Mouse (Mus musculus) cerebellum, postnatal 14 days (tissue): ENCODE data around the gene Mnd1.

Experiments
- DNase-seq, 2 experiments: peaks; one replicate each; pipeline ENCODE4 v3.0.0; 2021; ENCODE audit warnings: mixed read lengths in 2 of 2

Mnd1 gene

GRCm38 (mm10) chr3:84157559-84158350, 2.2 kb upstream of the Mnd1 start:
- DNase-seq = no peak

- DNase-seq = no peak
Measured at GRCm38 (mm10) chr3:84157011-84157410, 1.4 kb upstream of the Mnd1 start.

- DNase-seq = no peak
Measured at GRCm38 (mm10) chr3:84156105-84156504, 519 bp upstream of the Mnd1 start.

DNA sequence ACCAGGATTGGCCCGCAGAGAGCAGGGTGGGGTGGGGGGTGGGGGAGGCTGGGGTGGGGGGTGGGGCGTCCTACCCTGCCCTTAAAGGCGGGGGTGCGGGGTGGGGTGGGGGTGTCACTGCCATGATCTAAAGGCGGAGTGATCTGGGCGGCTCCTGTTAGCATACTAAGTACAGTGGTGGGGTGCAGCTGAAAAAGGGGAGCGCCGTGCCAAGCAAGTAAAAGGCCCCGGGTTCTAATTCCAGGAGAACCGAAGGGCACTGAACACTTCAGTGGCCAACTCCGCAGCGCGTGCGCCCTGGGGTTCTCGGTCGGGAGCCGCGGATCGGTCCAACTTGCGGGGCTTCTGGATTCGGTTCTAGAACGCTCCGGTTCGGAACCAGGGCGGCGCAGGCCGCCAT, 440 bp downstream of the Mnd1 start:
- no peak for DNase-seq

DNA sequence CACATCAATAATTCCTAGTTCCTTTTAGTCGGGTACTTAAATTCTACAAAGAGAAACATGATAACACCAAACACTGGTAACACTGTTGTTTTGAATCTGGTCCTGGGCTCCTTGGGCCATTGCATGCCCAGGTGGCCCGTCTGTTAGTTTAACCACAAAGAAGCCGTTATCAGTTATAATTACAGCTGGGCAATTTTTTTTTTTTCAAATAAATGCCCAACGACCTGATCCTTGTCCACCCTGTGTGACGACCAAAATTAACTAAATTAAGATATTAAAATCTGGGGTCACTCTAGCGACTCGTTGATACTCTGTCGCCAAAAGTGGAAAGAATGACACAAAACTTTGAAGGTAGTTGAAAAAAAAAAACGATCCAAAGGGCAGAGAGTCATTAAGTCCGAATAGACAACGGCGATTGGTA, 855 bp downstream of the Mnd1 start:
- DNase-seq = no peak

GRCm38 (mm10) chr3:84149831-84150230, 5.8 kb downstream of the Mnd1 start:
- no peak for DNase-seq

GRCm38 (mm10) chr3:84140947-84141346, 14.6 kb downstream of the Mnd1 start:
- no peak for DNase-seq

- no peak for DNase-seq
Measured at GRCm38 (mm10) chr3:84136509-84136908, 19.1 kb downstream of the Mnd1 start.

DNA sequence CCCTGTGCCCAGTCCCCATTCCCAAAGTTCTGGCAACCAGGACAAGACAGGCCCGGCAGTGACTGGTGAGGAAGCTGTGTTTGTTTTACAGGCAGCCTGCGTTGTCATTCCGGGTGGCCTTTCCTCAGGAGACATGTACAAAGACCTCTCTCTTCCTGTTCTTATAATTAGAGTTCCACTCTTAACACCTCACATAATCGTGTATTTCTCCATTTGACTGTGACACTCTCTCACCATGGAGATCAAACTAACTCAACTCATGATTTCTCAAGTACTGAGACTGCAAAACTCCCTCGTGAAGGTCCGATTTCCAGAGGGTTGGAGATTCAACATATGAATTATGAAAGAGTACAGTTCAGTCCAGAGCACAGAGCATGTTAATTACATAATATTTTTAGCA, 19.7 kb downstream of the Mnd1 start:
- no peak for DNase-seq

- no peak for DNase-seq
Measured at GRCm38 (mm10) chr3:84135387-84135786, 20.2 kb downstream of the Mnd1 start.

GRCm38 (mm10) chr3:84131369-84131768, 24.2 kb downstream of the Mnd1 start:
- no peak for DNase-seq

DNA sequence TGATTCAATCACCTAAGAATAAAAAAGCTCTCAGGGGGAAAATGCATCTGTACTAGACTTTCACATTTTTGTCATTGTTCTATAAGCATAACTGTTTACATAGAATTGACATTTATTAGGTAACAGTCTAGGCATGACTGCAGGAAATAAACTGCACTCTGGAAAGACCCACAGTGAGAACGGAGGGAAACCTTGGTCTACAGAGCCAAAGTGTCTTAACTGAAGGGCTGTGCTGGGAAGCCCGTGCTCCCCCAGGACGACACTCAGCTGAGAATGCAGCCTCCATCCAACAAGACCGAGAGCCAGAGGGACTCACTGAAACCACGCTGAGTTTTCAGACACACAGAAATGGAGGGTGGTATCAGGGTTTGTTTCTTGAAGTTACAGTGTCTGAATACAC, 24.8 kb downstream of the Mnd1 start:
- DNase-seq = no peak

DNA sequence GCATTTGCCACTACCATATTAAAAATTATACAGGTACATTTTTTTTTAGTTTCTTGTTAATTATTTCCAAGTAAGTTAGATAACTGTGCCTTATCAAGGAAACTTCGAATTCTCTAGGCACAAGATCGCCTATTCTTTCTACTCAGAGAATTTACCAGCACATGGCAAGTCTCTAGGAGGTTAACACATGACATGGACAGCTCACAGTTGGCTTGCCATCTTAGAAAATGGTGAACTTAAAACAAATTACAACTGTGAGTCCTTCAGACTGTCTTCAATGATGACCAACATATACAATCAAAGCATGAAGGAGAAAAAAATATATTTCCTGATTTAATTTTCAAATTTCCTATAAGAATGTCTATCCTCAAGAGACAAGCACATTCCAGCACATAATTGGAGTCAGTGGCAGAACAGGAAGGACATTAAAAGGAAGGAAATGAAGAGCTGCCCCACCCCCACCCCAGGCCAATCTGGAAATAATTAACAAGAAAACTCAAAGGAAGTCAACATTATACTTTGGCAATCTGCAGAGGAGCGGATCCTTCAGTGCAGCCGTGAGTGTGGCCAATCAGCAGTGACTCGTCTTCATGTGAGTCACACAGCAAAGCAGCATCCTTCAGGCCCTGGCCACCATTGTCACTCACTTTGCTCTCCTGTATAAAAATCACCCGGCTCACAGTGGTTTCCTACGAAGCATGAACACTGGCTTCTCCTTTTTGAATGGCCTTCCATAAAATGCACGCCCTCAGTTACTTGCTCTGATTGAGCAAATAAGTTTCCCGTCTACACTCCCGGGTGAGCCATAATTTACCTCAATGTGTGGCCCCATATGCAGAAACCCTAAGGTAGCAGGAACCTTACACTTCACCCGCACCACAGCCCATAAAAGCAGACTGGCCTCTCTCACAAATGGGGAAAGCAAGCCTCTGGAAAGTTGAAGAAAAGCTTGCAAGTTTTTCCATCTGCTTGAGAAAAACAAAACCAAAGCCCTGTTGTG, 26.4 kb downstream of the Mnd1 start:
- no peak for DNase-seq

- no peak for DNase-seq
Measured at GRCm38 (mm10) chr3:84127431-84127830, 28.2 kb downstream of the Mnd1 start.

DNA sequence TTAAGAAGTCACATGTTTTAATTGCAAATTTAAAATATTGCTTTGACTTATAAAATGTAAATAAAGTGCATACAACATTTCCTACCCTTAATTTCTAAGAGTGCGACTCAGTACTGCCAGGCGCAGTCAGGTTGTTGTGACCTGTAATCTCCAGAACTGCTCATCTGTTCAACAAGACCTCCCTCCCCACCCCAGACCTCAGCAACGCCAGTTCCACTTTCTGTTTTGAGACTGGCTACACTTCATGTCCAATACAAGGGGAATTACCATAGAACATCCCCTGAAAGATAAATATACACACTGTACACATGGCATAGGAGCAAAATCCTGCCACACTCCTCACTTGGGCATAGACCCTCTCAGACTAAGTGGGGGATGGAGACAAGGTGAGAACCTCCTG, 28.9 kb downstream of the Mnd1 start:
- DNase-seq = no peak

- DNase-seq = no peak
Measured at GRCm38 (mm10) chr3:84125704-84126289, 29.8 kb downstream of the Mnd1 start.

- DNase-seq = peak; percentile 24 to 32
Measured at GRCm38 (mm10) chr3:84123461-84123860, 32.1 kb downstream of the Mnd1 start.

DNA sequence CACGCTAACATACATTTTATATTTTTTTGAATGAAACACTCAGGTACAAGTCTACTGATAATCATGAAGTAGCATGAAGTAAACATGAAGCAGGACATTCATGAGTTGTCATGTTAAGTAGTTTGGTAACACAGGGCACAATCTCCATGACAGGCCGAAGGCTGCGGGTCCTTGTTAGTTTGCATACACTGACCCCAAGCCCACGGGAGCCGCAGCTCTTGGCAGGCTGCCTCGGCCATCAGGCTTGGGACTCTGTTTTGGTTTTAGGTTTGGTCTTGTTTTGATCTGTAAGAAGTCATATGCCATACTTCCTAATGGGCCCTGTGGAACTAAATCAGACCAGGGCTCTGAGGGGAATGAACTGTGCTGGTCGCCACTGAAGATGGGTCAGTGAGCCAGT, 36.9 kb downstream of the Mnd1 start:
- DNase-seq = peak; percentile 7 to 9

DNA sequence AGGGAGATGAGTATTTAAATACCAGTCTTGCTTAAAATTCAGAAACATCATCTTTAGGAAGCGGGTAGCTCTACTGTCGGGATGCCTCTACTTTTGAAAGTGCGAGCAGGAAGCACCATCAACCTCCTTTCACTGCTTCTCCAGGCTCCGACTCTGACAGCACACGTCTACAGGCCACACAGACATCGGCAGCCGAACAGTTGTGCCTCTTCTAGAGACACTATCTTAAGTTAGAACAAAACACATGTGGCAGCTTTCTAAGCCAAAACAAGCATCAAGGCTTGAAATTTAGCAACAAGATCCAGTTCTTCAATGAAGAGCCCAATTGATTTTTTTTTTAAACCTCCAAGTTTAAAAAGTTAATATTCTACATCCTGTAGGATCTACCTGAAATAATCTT, 37.4 kb downstream of the Mnd1 start:
- DNase-seq = no peak

DNA sequence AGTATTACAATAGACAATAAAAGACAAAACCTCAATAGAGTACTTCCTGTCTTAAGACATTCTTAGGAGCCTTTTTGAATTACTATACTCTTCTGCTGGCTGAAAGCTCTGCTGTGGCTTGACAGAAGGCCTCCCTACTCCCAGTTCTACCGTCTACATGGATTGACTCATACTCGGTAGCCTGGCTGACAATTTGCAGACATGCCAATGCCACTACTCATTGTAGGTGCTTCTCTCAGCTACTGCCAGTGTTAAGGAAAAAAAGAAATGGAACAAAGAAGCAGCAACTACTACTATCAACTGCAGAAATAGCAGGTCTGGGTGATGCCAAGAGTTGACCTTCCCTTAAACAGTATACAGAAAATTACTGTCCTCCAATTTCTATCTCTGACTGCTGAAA, 47.0 kb downstream of the Mnd1 start:
- no peak for DNase-seq

GRCm38 (mm10) chr3:84106106-84106505, 49.5 kb downstream of the Mnd1 start:
- no peak for DNase-seq

GRCm38 (mm10) chr3:84103536-84103935, 52.0 kb downstream of the Mnd1 start:
- DNase-seq = no peak

DNA sequence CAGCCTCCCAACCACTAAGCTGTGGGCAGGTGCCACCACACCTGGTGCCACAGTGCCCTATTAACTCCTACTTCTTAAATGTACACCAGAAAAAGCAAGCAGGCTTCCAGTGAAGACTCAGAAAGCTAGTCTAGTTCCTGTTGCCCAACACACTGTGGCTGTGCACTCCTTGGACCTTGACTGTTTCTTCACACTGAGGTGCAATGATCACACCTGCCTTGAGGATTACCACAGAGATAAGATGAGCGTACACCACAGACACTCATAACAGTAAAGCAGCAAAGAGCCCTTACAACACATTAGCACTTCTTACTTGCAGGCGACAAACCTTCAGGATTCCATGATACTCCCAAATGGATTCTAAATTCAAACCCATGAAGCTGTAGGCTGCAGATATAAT, 62.7 kb downstream of the Mnd1 start:
- no peak for DNase-seq
